Mouse (Mus musculus): ENCODE results near the gene Tagln2.

DNA sequence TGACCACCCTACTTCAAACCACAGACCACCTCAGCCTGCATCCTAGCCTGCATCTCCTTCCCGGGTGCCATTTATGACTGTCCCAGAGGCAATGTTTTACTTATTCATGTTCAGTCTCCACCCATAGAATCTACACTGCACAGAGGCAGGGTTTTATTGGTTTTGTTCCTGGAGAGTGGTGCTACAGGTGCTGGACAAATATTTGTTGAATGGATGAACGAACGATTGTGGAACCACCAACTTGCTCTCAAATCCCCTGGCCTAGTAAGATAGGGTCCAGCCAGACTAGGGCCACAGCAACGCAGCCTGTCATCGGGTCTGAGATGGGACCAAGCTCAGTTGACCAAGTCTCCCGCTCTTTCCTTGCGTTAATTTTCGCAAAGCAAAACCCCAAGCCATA lies 10.1 kb downstream of the Tagln2 start:
- no peak for TF ChIP-seq POLR2A (IDR thresholded peaks at IDR 0.05; ENCODE audit: extremely low read depth, insufficient read depth, low read length)
- no peak for TF ChIP-seq CTCF (IDR thresholded peaks at IDR 0.05; ENCODE audit: extremely low read depth, insufficient read depth, low read length)

Data from cortical plate, adult 2 months (tissue).